Mouse (Mus musculus) urinary bladder, postnatal 10 days (tissue): ENCODE data around the gene Hltf.

ENCODE experiments used
- DNase-seq: peaks from one replicate; pipeline ENCODE4 v3.0.0; 2022; ENCODE audit warnings: low spot score

The Hltf gene

GRCm38 (mm10) chr3:20146884-20147395 lies 89.3 kb downstream of the Hltf start:
- no peak for DNase-seq

- no peak for DNase-seq
These were observed 90.0 kb downstream of the Hltf start for GRCm38 (mm10) chr3:20147647-20148046.

GRCm38 (mm10) chr3:20150511-20150910 lies 92.9 kb downstream of the Hltf start:
- DNase-seq, result no peak

- DNase-seq, result no peak
These were observed 94.0 kb downstream of the Hltf start for GRCm38 (mm10) chr3:20151651-20152050.

GRCm38 (mm10) chr3:20154531-20155367 lies 97.1 kb downstream of the Hltf start, which contains the start of gene Gyg:
Gene Gyg, minus strand, starts transcription at chr3:20155317.
- no peak for DNase-seq

GRCm38 (mm10) chr3:20155476-20155875 lies 97.9 kb downstream of the Hltf start:
- DNase-seq, result no peak

GRCm38 (mm10) chr3:20167487-20167886 lies 109.9 kb downstream of the Hltf start:
- DNase-seq, result no peak
